Mouse (Mus musculus) heart, adult 18-20 months (tissue): ENCODE results near the gene Zdhhc6. TPM values are rescaled to one million over a fixed set of nuclear protein-coding genes. Genes with fewer than 3 reads are reported as not detected.

Experiments
- DNase-seq, 2 experiments: peaks; one replicate each; pipeline ENCODE4 v3.0.0; 2021 to 2022; ENCODE audit warnings: mixed read lengths in 1 of 2
- total RNA-seq, 2 experiments: library from RNA; stranded (reverse); gene quantifications; 2 replicates each; pipeline ENCODE4 v1.2.3; 2021

Zdhhc6 gene
- total RNA-seq, 2 experiments from 2014 or later = 18.9 to 22.7 TPM

- DNase-seq = no peak
These were observed 58.0 kb downstream of the Zdhhc6 start for GRCm38 (mm10) chr19:55257656-55258375.

GRCm38 (mm10) chr19:55256156-55256555 is 59.7 kb downstream of the Zdhhc6 start:
- no peak for DNase-seq

- no peak for DNase-seq
These were observed 61.3 kb downstream of the Zdhhc6 start for GRCm38 (mm10) chr19:55254513-55255016.

DNA sequence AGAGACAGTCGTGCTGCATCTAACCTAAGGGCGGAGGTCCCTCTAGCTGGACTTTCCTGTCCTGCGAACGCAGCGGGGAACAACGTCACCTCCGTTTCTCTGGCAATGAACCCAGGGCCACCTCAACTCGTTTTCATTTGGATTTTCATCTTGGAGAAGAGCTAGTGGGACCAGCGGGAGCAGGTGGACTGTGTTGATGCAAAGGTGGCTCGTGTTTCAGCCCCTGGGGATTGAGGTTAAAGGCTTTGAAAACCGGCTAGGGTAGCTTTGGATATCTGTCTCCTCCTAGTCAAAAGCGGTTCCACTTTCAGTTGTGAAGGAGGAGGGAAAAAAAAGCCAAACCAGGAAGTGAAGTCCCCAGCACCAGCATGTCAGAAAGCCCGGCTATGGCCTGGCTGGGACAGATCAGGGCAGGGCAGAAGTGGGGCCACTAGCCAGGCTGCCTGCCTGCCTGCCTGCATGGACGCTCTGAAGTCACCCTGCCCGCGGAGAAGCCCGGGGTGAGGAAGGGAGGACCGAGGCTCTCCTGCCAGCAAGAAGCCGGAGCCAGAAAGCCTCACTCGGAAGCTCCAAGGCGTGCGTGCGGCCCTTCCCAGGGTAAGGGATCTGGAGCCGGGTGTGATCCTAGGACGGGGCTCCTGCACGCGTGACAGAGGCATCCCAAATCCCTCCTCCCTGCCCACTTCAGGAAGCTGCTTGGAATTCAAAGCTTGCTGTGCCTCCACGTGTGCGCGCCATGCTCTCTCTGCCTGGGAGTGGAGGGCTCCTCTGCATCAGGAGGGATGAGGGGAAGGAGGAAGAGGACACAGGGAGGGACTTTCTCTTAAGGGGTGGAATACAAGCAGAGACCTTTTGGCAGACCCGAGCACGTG is 62.0 kb downstream of the Zdhhc6 start:
- DNase-seq = peak; percentile 84 to 85

GRCm38 (mm10) chr19:55253239-55253569 is 62.6 kb downstream of the Zdhhc6 start:
- no peak for DNase-seq

- DNase-seq = no peak
These were observed 64.3 kb downstream of the Zdhhc6 start, which contains the start of gene Acsl5 for GRCm38 (mm10) chr19:55251383-55252124. Gene Acsl5, plus strand, starts transcription at chr19:55251938.

GRCm38 (mm10) chr19:55250451-55250850 is 65.4 kb downstream of the Zdhhc6 start:
- DNase-seq = no peak

DNA sequence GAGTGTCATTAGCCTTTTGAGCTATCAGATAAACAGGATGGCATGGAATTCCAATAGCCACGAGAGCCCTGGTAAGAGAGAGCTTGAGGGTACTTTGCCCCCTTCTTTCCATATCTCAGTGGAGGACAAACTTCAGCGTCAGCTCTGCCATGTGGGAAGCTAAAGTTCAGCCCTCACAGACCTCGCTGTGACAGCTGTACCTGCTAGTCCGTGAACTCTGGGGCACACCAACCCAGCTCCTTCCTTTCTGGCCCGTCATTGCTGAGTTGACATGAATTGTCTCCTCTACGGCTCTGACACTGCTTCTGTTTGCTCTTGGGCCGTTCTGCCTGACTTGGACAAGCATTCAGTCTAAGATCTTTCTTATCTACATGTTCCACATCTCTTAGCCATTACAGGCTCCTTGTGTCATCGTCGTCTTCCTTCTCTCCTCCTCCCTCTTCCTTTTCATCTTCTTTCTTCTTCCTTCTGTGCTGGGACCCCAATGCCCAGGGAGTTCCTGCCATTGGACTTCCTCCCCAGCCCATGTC is 67.8 kb downstream of the Zdhhc6 start:
- no peak for DNase-seq

DNA sequence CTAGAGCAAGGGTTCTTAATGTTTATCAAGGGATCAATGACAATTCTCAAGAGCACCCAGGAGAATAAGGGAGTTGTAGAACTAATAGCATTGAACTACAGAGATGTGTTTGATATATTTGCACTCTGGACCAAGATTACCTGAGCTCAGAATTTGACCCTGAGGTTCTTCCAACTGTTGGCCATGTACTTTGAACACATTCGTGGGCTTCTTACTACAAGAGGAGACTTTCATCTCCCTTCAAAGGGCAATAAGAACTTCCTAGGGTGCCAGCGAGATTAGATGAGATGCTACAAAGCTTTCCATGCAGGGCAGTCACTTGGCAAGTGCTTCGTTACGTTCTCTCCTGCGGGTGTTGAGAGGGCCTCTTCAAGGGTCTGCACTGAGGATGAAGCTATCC is 68.3 kb downstream of the Zdhhc6 start:
- no peak for DNase-seq

GRCm38 (mm10) chr19:55244791-55245231 is 71.0 kb downstream of the Zdhhc6 start:
- DNase-seq = peak; percentile 71 to 89

GRCm38 (mm10) chr19:55241186-55241645 is 74.6 kb downstream of the Zdhhc6 start, which contains the start of gene Gucy2g:
Gene Gucy2g, minus strand, starts transcription at chr19:55241236.
- DNase-seq = peak; percentile 12 to 26

- no peak for DNase-seq
These were observed 75.9 kb downstream of the Zdhhc6 start for GRCm38 (mm10) chr19:55239766-55240426.

- DNase-seq = no peak
These were observed 79.3 kb downstream of the Zdhhc6 start for GRCm38 (mm10) chr19:55236564-55236963.

GRCm38 (mm10) chr19:55236026-55236425 is 79.8 kb downstream of the Zdhhc6 start:
- no peak for DNase-seq

- peak; percentile 34 to 62 for DNase-seq
These were observed 83.7 kb downstream of the Zdhhc6 start for GRCm38 (mm10) chr19:55232136-55232535.

- no peak for DNase-seq
These were observed 84.8 kb downstream of the Zdhhc6 start for GRCm38 (mm10) chr19:55231081-55231480.

DNA sequence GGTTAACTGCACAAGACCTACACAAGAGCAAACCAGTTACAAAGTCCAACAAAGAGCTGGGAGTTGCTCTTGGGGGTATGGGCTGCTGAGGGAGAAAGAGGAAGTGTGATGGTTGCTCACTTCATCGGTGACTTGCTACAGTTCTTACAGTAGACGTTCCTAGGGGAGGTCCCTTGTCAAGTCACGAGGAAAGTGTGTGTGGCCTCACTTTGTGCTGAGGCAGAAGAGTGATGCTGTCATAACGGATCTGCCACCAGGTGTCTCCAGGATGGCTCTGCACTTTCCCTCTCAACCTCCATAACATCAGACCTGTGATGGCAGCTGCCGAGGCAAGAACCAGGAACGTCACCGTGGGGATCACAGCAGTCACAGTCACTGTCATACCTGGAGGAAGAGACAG is 88.7 kb downstream of the Zdhhc6 start:
- DNase-seq = no peak

- no peak for DNase-seq
These were observed 89.2 kb downstream of the Zdhhc6 start for GRCm38 (mm10) chr19:55226621-55227020.

- DNase-seq = no peak
These were observed 93.6 kb downstream of the Zdhhc6 start for GRCm38 (mm10) chr19:55222268-55222667.
